Mouse (Mus musculus) limb, embryonic 14.5 days (tissue): ENCODE data around the gene Klc4. TPM values are rescaled to one million over a fixed set of nuclear protein-coding genes. Genes with fewer than 3 reads are reported as not detected.

ENCODE experiments used
- ATAC-seq: fragments of 200-750 bp; cut with Nextera tagmentation; 2 replicates; pipeline ENCODE4 v1.8.0; 2017; ENCODE audit warnings: low read depth, moderate number of reproducible peaks, moderate TSS enrichment; ENCODE audit not compliant: low FRiP score
- DNase-seq: peaks from one replicate; pipeline ENCODE4 v3.0.0-alpha.2; 2015; ENCODE audit warnings: low spot score
- H3K27ac ChIP-seq: fragments of 300-500 bp; sonication (generic); replicated peaks from 2 replicates; pipeline ENCODE4 v1.5.1; 2014; ENCODE audit warnings: low read depth, mild to moderate bottlenecking, low read length, moderate library complexity, mixed read lengths
- H3K27me3 ChIP-seq: fragments of 300-500 bp; sonication (generic); 2 replicates; pipeline ENCODE4 v1.6.1; 2014; ENCODE audit warnings: low read length, mixed read lengths; ENCODE audit not compliant: control insufficient read depth, insufficient read depth
- H3K36me3 ChIP-seq: fragments of 300-500 bp; sonication (generic); 2 replicates; pipeline ENCODE4 v1.6.1; 2014; ENCODE audit warnings: mild to moderate bottlenecking, low read length, moderate library complexity, mixed read lengths; ENCODE audit not compliant: control insufficient read depth, insufficient read depth
- H3K4me1 ChIP-seq: fragments of 300-500 bp; sonication (generic); 2 replicates; pipeline ENCODE4 v1.6.1; 2014; ENCODE audit warnings: antibody characterized with exemption, low read length, mixed read lengths; ENCODE audit not compliant: control insufficient read depth, insufficient read depth
- H3K4me2 ChIP-seq: fragments of 300-500 bp; sonication (generic); replicated peaks from 2 replicates; pipeline ENCODE4 v1.6.1; 2014; ENCODE audit warnings: low read depth, mild to moderate bottlenecking, low read length, moderate library complexity; ENCODE audit not compliant: severe bottlenecking
- H3K4me3 ChIP-seq: fragments of 300-500 bp; sonication (generic); replicated peaks from 2 replicates; pipeline ENCODE4 v1.5.1; 2014; ENCODE audit warnings: low read length
- H3K9ac ChIP-seq: fragments of 300-500 bp; sonication (generic); 2 replicates; pipeline ENCODE4 v1.6.1; 2014; ENCODE audit warnings: mild to moderate bottlenecking, low read depth, low read length, moderate library complexity; ENCODE audit not compliant: severe bottlenecking
- H3K9me3 ChIP-seq: fragments of 300-500 bp; sonication (generic); 2 replicates; pipeline ENCODE4 v1.6.1; 2016; ENCODE audit warnings: low read length; ENCODE audit not compliant: control insufficient read depth
- POLR2A ChIP-seq: fragments of 200-500 bp; IDR thresholded peaks from 2 replicates; pipeline ENCODE4 v1.8.0; 2012; ENCODE audit warnings: inconsistent platforms, mild to moderate bottlenecking, moderate library complexity, borderline replicate concordance; ENCODE audit not compliant: insufficient read depth, insufficient read length; ENCODE audit errors: extremely low read depth
- WGBS: fragments of 180-500 bp; shearing (Covaris S2); extraction: QIAGEN DNeasy Blood & Tissue Kit; methylation state at CpG from one replicate; pipeline ENCODE4 v1.1.7; 2014; 5-methylcytosine and 5-hydroxymethylcytosine counted together
- polyA plus RNA-seq, 2 experiments: library from polyadenylated mRNA; depleted of rRNA in 1 of 2; stranded (reverse) in 1 of 2; unstranded in 1 of 2; fragments of >200 nt; fragmentation: Nextera tagmentation in 1 of 2; extraction: Ambion mirVana in 1 of 2; gene quantifications; 2 replicates each; pipeline versions ENCODE4 v1.2.1 to v1.2.3; 2012 to 2014

Klc4 gene
- polyA plus RNA-seq, 2 experiments, result 19.3 to 20.4 TPM

DNA sequence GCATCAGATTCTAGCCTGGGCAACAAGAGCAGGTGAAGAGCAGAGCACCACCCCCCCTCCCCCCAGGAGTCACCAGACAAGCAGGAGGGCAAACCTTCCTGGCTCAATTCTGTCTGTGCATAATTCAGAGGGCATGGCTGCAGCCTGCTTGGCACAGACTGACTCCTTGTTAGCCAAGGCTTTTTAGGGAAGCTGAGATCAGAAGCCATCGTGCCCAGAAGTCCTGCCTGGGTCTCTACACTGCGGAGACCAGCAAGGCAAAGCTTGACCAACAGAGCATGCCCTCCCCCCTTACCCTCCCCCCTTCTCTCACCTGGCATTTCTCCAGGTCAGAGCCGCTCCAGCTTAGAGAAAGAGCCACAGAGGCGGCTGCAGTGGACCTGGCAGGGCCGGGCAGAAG lies 16.9 kb upstream of the Klc4 start:
- no peaks in the 10 kb centered on the region for H3K9me3 ChIP-seq
- no peak overlapping the region for H3K9ac ChIP-seq
- H3K36me3 ChIP-seq, result peaks cover 95% of the 10 kb centered on the region
- WGBS, result 85% methylated on average over 5 of the region's 5 CpGs
- H3K27me3 ChIP-seq, result no peaks in the 10 kb centered on the region
- ATAC-seq (no peak), DNase-seq (no peak)
- H3K4me2 ChIP-seq, result no peak overlapping the region
- H3K4me3 ChIP-seq, result no peak overlapping the region
- no peaks in the 10 kb centered on the region for H3K4me1 ChIP-seq
- no peak for TF ChIP-seq POLR2A
- H3K27ac ChIP-seq, result no peak overlapping the region

DNA sequence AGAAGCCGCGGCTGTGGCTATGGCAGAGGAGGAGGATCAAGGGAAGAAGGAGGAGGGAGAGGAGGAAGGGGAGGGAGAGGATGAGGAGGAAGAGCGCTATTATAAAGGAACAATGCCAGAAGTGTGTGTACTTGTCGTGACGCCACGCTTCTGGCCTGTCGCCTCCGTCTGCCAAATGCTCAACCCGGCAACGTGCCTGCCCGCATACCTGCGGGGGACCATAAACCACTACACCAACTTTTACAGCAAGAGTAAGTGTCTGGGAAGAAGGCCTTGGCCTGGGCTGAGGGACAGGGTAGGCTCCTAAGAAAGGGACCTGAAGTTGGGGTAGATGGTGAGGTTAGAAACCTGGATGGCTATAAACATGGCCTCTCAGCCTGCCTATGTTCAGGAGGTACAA lies 16.2 kb upstream of the Klc4 start:
- TF ChIP-seq POLR2A, result no peak
- no peak overlapping the region for H3K4me3 ChIP-seq
- no peak for ATAC-seq
- WGBS, result 84% methylated on average over 12 of the region's 12 CpGs
- no peak overlapping the region for H3K27ac ChIP-seq
- H3K4me2 ChIP-seq, result no peak overlapping the region
- no peaks in the 10 kb centered on the region for H3K9me3 ChIP-seq
- H3K9ac ChIP-seq, result no peak overlapping the region
- no peaks in the 10 kb centered on the region for H3K27me3 ChIP-seq
- H3K4me1 ChIP-seq, result no peaks in the 10 kb centered on the region
- no peak for DNase-seq
- H3K36me3 ChIP-seq, result peaks cover 96% of the 10 kb centered on the region

DNA sequence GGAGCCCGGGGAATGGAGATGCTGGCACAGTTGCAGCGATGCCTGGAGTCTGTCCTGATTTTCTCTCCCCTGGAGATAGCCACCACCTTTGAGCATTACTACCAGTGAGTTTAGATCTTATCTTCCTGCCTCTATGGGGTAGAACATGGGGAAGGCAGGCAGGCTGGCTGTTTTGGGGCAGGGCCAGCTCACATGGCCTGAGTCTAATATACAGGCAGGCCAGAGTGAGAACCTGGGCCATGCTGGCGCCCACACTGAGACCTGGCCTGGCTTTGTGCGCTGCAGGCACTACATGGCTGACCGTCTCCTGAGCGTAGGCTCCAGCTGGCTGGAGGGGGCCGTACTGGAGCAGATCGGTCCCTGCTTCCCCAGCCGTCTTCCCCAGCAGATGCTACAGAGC lies 15.5 kb upstream of the Klc4 start:
- no peak for TF ChIP-seq POLR2A
- Histone ChIP-seq H3K27me3 (no peaks in the 10 kb centered on the region), H3K9me3 (no peaks in the 10 kb centered on the region), H3K4me1 (no peaks in the 10 kb centered on the region), H3K4me2 (no peak overlapping the region), H3K9ac (no peak overlapping the region), H3K27ac (no peak overlapping the region), H3K36me3 (peaks cover 96% of the 10 kb centered on the region), H3K4me3 (no peak overlapping the region)
- ATAC-seq (no peak), DNase-seq (no peak)
- WGBS, result 86% methylated on average over 9 of the region's 9 CpGs

DNA sequence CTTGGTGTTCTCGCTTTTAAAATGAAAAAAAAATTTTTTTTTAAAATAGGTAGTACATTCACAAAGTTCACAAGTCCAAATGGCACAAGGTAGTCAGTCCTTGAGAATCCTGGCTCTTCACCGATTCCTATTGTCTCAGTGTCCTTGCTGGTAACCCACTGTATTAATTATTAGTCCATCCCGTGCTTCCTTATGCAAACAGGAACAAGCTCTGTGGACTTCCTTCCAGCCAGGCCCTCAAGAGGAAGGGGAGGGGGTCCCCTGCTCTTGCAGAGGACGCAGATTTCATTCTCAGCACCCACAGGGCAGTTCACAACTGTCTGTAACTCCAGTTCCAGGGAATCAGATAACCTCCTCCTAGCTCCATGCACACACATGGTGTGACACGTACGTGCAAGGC lies 10.2 kb upstream of the Klc4 start:
- no peak overlapping the region for H3K27ac ChIP-seq
- WGBS, result 71% methylated on average over 6 of the region's 6 CpGs

DNA sequence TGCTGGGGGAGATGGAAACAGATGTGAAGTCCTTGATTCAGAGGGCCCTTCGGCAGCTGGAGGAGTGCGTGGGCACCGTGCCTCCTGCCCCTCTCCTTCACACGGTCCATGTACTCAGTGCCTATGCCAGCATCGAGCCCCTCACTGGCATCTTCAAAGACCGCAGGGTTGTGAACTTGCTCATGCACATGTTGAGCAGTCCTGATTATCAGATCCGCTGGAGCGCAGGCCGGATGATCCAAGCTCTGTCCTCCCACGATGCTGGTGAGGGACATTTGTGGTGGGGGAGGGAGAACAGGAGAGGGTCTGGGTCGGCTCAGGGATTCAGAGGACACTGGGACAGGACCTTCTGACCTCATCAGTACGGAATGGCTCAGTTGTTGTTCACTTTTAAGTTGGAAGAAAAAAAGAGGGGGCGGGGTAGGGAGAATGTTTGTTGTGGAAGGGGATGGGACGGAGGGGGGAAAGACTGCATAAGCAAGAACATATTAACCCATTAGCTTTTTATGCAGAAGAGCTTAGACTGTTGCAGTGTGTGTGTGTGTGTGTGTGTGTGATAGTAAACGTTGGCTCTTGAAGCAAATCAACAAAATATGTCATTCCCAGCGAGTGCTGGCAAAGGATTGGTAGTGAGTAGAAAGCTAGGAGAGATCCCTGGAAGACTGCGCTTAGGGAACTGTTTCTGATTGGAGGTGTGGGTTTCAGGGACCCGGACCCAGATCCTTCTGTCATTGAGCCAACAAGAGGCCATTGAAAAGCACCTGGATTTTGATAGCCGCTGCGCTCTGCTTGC lies 6.1 kb upstream of the Klc4 start:
- Histone ChIP-seq H3K27me3 (no peaks in the 10 kb centered on the region), H3K4me2 (peak overlapping the region; percentile 63), H3K27ac (no peak overlapping the region), H3K4me1 (peaks cover 20% of the 10 kb centered on the region), H3K9me3 (no peaks in the 10 kb centered on the region; the same call in 1 of the 2 replicates), H3K9ac (peak overlapping the region; percentile 92), H3K4me3 (peak overlapping the region; percentile 76), H3K36me3 (peaks cover 67% of the 10 kb centered on the region)
- no peak for TF ChIP-seq POLR2A
- DNase-seq, result no peak
- WGBS, result 73% methylated on average over 20 of the region's 20 CpGs
- no peak for ATAC-seq

More for the DNA sequence above, 10.2 kb upstream of the Klc4 start:
- H3K27me3 ChIP-seq, result no peaks in the 10 kb centered on the region
- no peak for DNase-seq
- no peak overlapping the region for H3K9ac ChIP-seq
- H3K9me3 ChIP-seq, result no peaks in the 10 kb centered on the region; the same call in 1 of the 2 replicates
- H3K4me2 ChIP-seq, result no peak overlapping the region
- H3K36me3 ChIP-seq, result peaks cover 92% of the 10 kb centered on the region
- ATAC-seq, result no peak
- no peak overlapping the region for H3K4me3 ChIP-seq
- H3K4me1 ChIP-seq, result peaks cover 15% of the 10 kb centered on the region
- no peak for TF ChIP-seq POLR2A
